Mouse (Mus musculus) MEL (cell line): Measurements from ENCODE around the gene Lats2. TPM values are rescaled to one million over a fixed set of nuclear protein-coding genes. Genes with fewer than 3 reads are reported as not detected.

Experiments
- polyA plus RNA-seq, 2 experiments: library from polyadenylated mRNA; stranded (reverse) in 1 of 2; unstranded in 1 of 2; fragments of >175 nt in 1 of 2; fragments of >200 nt in 1 of 2; gene quantifications; 2 replicates each; pipeline versions ENCODE4 v1.2.1 to v1.2.4; 2012; ENCODE audit warnings: low replicate concordance in 2 of 2, low read depth in 1 of 2; ENCODE audit not compliant: insufficient read length in 2 of 2, insufficient read depth in 1 of 2, missing spikeins in 1 of 2
- total RNA-seq: library from RNA; depleted of rRNA; stranded (reverse); fragments of 300-350 nt; gene quantifications from 2 replicates; pipeline ENCODE4 v1.2.3, GENCODE M21; 2012; rRNA removed

The Lats2 gene
- total and polyA plus RNA-seq, 3 experiments = 1.1 to 2.6 TPM; not detected in 1

Other genes with a start within 250 kb of the Lats2 start
- gene Il17d, start 233.6 kb downstream of the Lats2 start, total RNA-seq = 0.29 and 0.54 TPM in 2 replicates
- 1 to 10 TPM in 1 of 2 experiments, not detected in 1; 2.2 TPM for gene Il17d, start 233.6 kb downstream of the Lats2 start, polyA plus RNA-seq
- gene Eef1akmt1, start 186.8 kb downstream of the Lats2 start, total RNA-seq = 40.6 and 44.0 TPM in 2 replicates
- gene Eef1akmt1, start 186.8 kb downstream of the Lats2 start, polyA plus RNA-seq = 10 to 100 TPM in 1 of 2 experiments, not detected in 1; 51.0 TPM
- gene Xpo4, start 93.0 kb downstream of the Lats2 start, total RNA-seq = 45.6 and 46.5 TPM in 2 replicates
- 10 to 100 TPM in 1 of 2 experiments, not detected in 1; 32.3 TPM for gene Xpo4, start 93.0 kb downstream of the Lats2 start, polyA plus RNA-seq
- not detected in 2 replicates for gene Gm49361, start 12.3 kb downstream of the Lats2 start, total RNA-seq
- gene Gm49361, start 12.3 kb downstream of the Lats2 start, polyA plus RNA-seq = not detected
- 201 and 226 TPM in 2 replicates for gene Sap18, start 39.8 kb upstream of the Lats2 start, total RNA-seq
- 10 to 100 TPM in 1 of 2 experiments, not detected in 1; 13.7 TPM for gene Sap18, start 39.8 kb upstream of the Lats2 start, polyA plus RNA-seq
- gene Ska3, start 67.8 kb upstream of the Lats2 start, total RNA-seq = 20.1 and 20.2 TPM in 2 replicates
- 10 to 100 TPM in 1 of 2 experiments, not detected in 1; 29.7 TPM for gene Ska3, start 67.8 kb upstream of the Lats2 start, polyA plus RNA-seq
- 126 and 132 TPM in 2 replicates for gene Mrpl57, start 67.8 kb upstream of the Lats2 start, total RNA-seq
- 100 to 1,000 TPM in 1 of 2 experiments, not detected in 1; 184 TPM for gene Mrpl57, start 67.8 kb upstream of the Lats2 start, polyA plus RNA-seq
- 4.6 and 5.9 TPM in 2 replicates for gene Zdhhc20, start 131.9 kb upstream of the Lats2 start, total RNA-seq
- 10 to 100 TPM in 1 of 2 experiments, not detected in 1; 11.4 TPM for gene Zdhhc20, start 131.9 kb upstream of the Lats2 start, polyA plus RNA-seq
- 56.8 and 61.3 TPM in 2 replicates for gene Micu2, start 240.9 kb upstream of the Lats2 start, total RNA-seq
- 100 to 1,000 TPM in 1 of 2 experiments, 10 to 100 TPM in 1; 65.1 to 173 TPM for gene Micu2, start 240.9 kb upstream of the Lats2 start, polyA plus RNA-seq